Comparison of ENCODE assay signal across 18 mouse cellular contexts in the genomic region with DNA sequence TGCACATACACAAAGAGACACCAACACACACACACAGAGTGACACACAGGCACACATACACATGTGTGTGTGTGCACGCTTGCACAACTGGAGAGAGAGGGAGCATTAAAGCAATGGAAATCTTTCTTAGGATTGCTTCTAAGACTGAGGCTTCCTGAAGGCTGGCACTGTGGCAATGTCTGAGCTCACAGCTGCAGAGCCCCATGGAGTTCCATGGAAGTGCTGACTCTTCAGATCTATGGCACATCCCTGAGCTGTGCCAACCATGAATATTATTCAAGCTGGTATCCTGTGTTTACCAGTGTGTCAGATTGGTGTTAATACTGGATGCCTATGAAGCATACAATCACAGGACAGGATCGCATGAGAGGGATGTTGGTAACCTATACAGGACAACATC.
DNase-seq lines count a peak whose midpoint lies in the region; ATAC-seq and TF ChIP-seq lines count a peak whose summit lies in the region.
"Had no signal": no experiment of that assay in that cellular context is flagged by ENCODE, and none has a peak within 500 bp of the region (broad histone marks: within the 10 kb centered on the region; RNA-seq: fewer than 3 reads in every experiment).

No protein-coding gene starts in this region.

- H3K4me2 ChIP-seq in forebrain, embryonic 14.5 days (ENCODE audit: low read length) = no peak overlapping the region
- H3K4me2 ChIP-seq in hindbrain, embryonic 13.5 days = no peak overlapping the region
- H3K4me2 ChIP-seq in hindbrain, postnatal 0 days (ENCODE audit: low read depth, low read length) = no peak overlapping the region
- H3K4me2 ChIP-seq in hindbrain, embryonic 16.5 days (ENCODE audit: low read length) = no peak overlapping the region
- no peak overlapping the region for H3K4me2 ChIP-seq in liver, embryonic 12.5 days
- H3K4me2 ChIP-seq: embryonic facial prominence, embryonic 13.5 days; heart, embryonic 13.5 days; intestine, embryonic 15.5 days had no signal

- H3K27ac ChIP-seq in forebrain, embryonic 14.5 days (ENCODE audit: low read depth, low read length) = no peak overlapping the region
- no peak overlapping the region for H3K27ac ChIP-seq in forebrain, embryonic 10.5 days
- no peak overlapping the region for H3K27ac ChIP-seq in hindbrain, embryonic 13.5 days
- no peak overlapping the region; the same call in 1 of the 2 replicates for H3K27ac ChIP-seq in hindbrain, postnatal 0 days
- H3K27ac ChIP-seq in hindbrain, embryonic 16.5 days (ENCODE audit: low read depth, low read length) = no peak overlapping the region
- H3K27ac ChIP-seq in liver, embryonic 12.5 days = no peak overlapping the region
- H3K27ac ChIP-seq: embryonic facial prominence, embryonic 13.5 days; gastrocnemius, adult 2 months; heart, embryonic 13.5 days; intestine, embryonic 15.5 days had no signal

- no peak for TF ChIP-seq CTCF in hindbrain, postnatal 0 days (IDR thresholded peaks at IDR 0.05; ENCODE audit: low read depth)
- TF ChIP-seq CTCF in brain, embryonic 14.5 days (IDR thresholded peaks at IDR 0.05; ENCODE audit: borderline replicate concordance, extremely low read depth, insufficient read depth, insufficient read length) = no peak

- WGBS in forebrain, embryonic 14.5 days = 89% methylated on average over 2 of the region's 2 CpGs
- whole genome bisulfite sequencing in forebrain, embryonic 10.5 days = 92% methylated on average over 2 of the region's 2 CpGs
- 97% methylated on average over 2 of the region's 2 CpGs for WGBS in hindbrain, embryonic 13.5 days
- 84% methylated on average over 2 of the region's 2 CpGs for WGBS in hindbrain, postnatal 0 days
- 88% methylated on average over 2 of the region's 2 CpGs for WGBS in hindbrain, embryonic 16.5 days
- WGBS in liver, embryonic 12.5 days (ENCODE audit: insufficient replicate concordance) = 79% methylated on average over 2 of the region's 2 CpGs

- TF ChIP-seq POLR2A in brain, embryonic 14.5 days (IDR thresholded peaks at IDR 0.05; ENCODE audit: borderline replicate concordance, extremely low read depth, insufficient read depth, insufficient read length, poor library complexity, severe bottlenecking) = no peak

- H3K9me3 ChIP-seq in forebrain, embryonic 14.5 days (replicated peaks; ENCODE audit: control insufficient read depth, low read length) = no peaks in the 10 kb centered on the region
- 0 out of 2 replicates have a peak, but pooled peaks cover 3% of the 10 kb centered on the region for H3K9me3 ChIP-seq in forebrain, embryonic 10.5 days
- H3K9me3 ChIP-seq in hindbrain, embryonic 13.5 days = no peaks in the 10 kb centered on the region
- H3K9me3 ChIP-seq in hindbrain, postnatal 0 days (ENCODE audit: low read length) = no peaks in the 10 kb centered on the region
- no peaks in the 10 kb centered on the region for H3K9me3 ChIP-seq in hindbrain, embryonic 16.5 days (ENCODE audit: control insufficient read depth, low read length)
- H3K9me3 ChIP-seq in liver, embryonic 12.5 days (replicated peaks) = no peaks in the 10 kb centered on the region
- H3K9me3 ChIP-seq: embryonic facial prominence, embryonic 13.5 days; heart, embryonic 13.5 days; intestine, embryonic 15.5 days had no signal

- peak; percentile 23 for DNase-seq in forebrain, embryonic 14.5 days (ENCODE audit: low spot score)
- DNase-seq in forebrain, embryonic 10.5 days (ENCODE audit: extremely low spot score, low spot score) = no peak
- DNase-seq in hindbrain, postnatal 0 days (ENCODE audit: low spot score) = no peak
- peak; percentile 28 for DNase-seq in brain, embryonic 14.5 days (ENCODE audit: low read depth)
- DNase-seq: adrenal gland, postnatal 10 days; cerebellum, adult 11-12 months; cerebellum, adult 9-10 months; cerebellum, postnatal 25 days; gastrocnemius, adult 2 months; gastrocnemius, postnatal 25 days; heart, postnatal 36 days; kidney, adult 18-20 months had no signal

- H3K27me3 ChIP-seq in forebrain, embryonic 14.5 days (replicated peaks; ENCODE audit: control insufficient read depth, insufficient read depth, low read length) = no peaks in the 10 kb centered on the region
- no peaks in the 10 kb centered on the region for H3K27me3 ChIP-seq in forebrain, embryonic 10.5 days (ENCODE audit: poor library complexity, severe bottlenecking)
- H3K27me3 ChIP-seq in hindbrain, embryonic 13.5 days = no peaks in the 10 kb centered on the region
- H3K27me3 ChIP-seq in hindbrain, postnatal 0 days (ENCODE audit: insufficient read depth, low read length) = no peaks in the 10 kb centered on the region
- no peaks in the 10 kb centered on the region for H3K27me3 ChIP-seq in hindbrain, embryonic 16.5 days (replicated peaks; ENCODE audit: control insufficient read depth, insufficient read depth, low read length)
- H3K27me3 ChIP-seq in liver, embryonic 12.5 days (replicated peaks) = no peaks in the 10 kb centered on the region
- H3K27me3 ChIP-seq: embryonic facial prominence, embryonic 13.5 days; heart, embryonic 13.5 days; intestine, embryonic 15.5 days had no signal

- no peaks in the 10 kb centered on the region for H3K36me3 ChIP-seq in forebrain, embryonic 14.5 days (ENCODE audit: control insufficient read depth, insufficient read depth, low read length)
- H3K36me3 ChIP-seq in forebrain, embryonic 10.5 days (replicated peaks) = no peaks in the 10 kb centered on the region
- no peaks in the 10 kb centered on the region for H3K36me3 ChIP-seq in hindbrain, embryonic 13.5 days
- H3K36me3 ChIP-seq in hindbrain, postnatal 0 days (ENCODE audit: insufficient read depth, low read length) = no peaks in the 10 kb centered on the region
- H3K36me3 ChIP-seq in hindbrain, embryonic 16.5 days (ENCODE audit: control insufficient read depth, insufficient read depth, low read length) = no peaks in the 10 kb centered on the region
- no peaks in the 10 kb centered on the region for H3K36me3 ChIP-seq in liver, embryonic 12.5 days
- H3K36me3 ChIP-seq: embryonic facial prominence, embryonic 13.5 days; heart, embryonic 13.5 days; intestine, embryonic 15.5 days had no signal

- no peaks in the 10 kb centered on the region for H3K4me1 ChIP-seq in forebrain, embryonic 14.5 days (ENCODE audit: control insufficient read depth, insufficient read depth, low read length)
- peaks cover 11% of the 10 kb centered on the region for H3K4me1 ChIP-seq in forebrain, embryonic 10.5 days
- H3K4me1 ChIP-seq in hindbrain, embryonic 13.5 days (replicated peaks) = 0 out of 2 replicates have a peak, but pooled peaks cover 5% of the 10 kb centered on the region
- no peaks in the 10 kb centered on the region for H3K4me1 ChIP-seq in hindbrain, postnatal 0 days (ENCODE audit: insufficient read depth, low read length)
- no peaks in the 10 kb centered on the region for H3K4me1 ChIP-seq in hindbrain, embryonic 16.5 days (ENCODE audit: control insufficient read depth, insufficient read depth, low read depth, low read length)
- no peaks in the 10 kb centered on the region for H3K4me1 ChIP-seq in liver, embryonic 12.5 days
- H3K4me1 ChIP-seq: embryonic facial prominence, embryonic 13.5 days; heart, embryonic 13.5 days; intestine, embryonic 15.5 days had no signal

- no peak; the same call in 1 of the 2 replicates for ATAC-seq in forebrain, embryonic 14.5 days
- ATAC-seq in hindbrain, embryonic 13.5 days (ENCODE audit: low FRiP score) = 0 out of 2 replicates have a peak, but pooled peaks have one; percentile 37
- no peak for ATAC-seq in hindbrain, postnatal 0 days
- 0 out of 2 replicates have a peak, but pooled peaks have one; percentile 38 for ATAC-seq in hindbrain, embryonic 16.5 days
- no peak for ATAC-seq in liver, embryonic 12.5 days
- ATAC-seq: intestine, embryonic 15.5 days had no signal

- H3K9ac ChIP-seq in forebrain, embryonic 14.5 days (ENCODE audit: low read length) = no peak overlapping the region
- no peak overlapping the region for H3K9ac ChIP-seq in hindbrain, embryonic 13.5 days
- no peak overlapping the region for H3K9ac ChIP-seq in hindbrain, postnatal 0 days (replicated peaks; ENCODE audit: low read length)
- H3K9ac ChIP-seq in hindbrain, embryonic 16.5 days (ENCODE audit: low read depth, low read length) = no peak overlapping the region
- H3K9ac ChIP-seq in liver, embryonic 12.5 days = no peak overlapping the region
- H3K9ac ChIP-seq: embryonic facial prominence, embryonic 13.5 days; heart, embryonic 13.5 days; intestine, embryonic 15.5 days had no signal

- H3K4me3 ChIP-seq in forebrain, embryonic 14.5 days (ENCODE audit: low read depth, low read length) = no peak overlapping the region
- no peak overlapping the region for H3K4me3 ChIP-seq in forebrain, embryonic 10.5 days
- H3K4me3 ChIP-seq in hindbrain, embryonic 13.5 days = no peak overlapping the region
- no peak overlapping the region for H3K4me3 ChIP-seq in hindbrain, postnatal 0 days (ENCODE audit: low read length)
- H3K4me3 ChIP-seq in hindbrain, embryonic 16.5 days (ENCODE audit: low read length) = no peak overlapping the region
- H3K4me3 ChIP-seq in liver, embryonic 12.5 days = no peak overlapping the region
- H3K4me3 ChIP-seq: embryonic facial prominence, embryonic 13.5 days; gastrocnemius, adult 2 months; heart, embryonic 13.5 days; intestine, embryonic 15.5 days had no signal

Comparison
In these comparisons a context has a peak if more than half of its experiments do, and no peak if none do; other contexts are left out.
1. ATAC-seq: peak in hindbrain, embryonic 13.5 days (single experiment) and hindbrain, embryonic 16.5 days (single experiment); none in forebrain, embryonic 14.5 days (single experiment), hindbrain, postnatal 0 days (single experiment) and liver, embryonic 12.5 days (single experiment).
2. DNase-seq: peak in forebrain, embryonic 14.5 days (single experiment) and brain, embryonic 14.5 days (single experiment); none in forebrain, embryonic 10.5 days (single experiment) and hindbrain, postnatal 0 days (single experiment).